Mouse (Mus musculus) liver, postnatal 0 days (tissue): Measurements from ENCODE around the gene Dph2. TPM values are rescaled to one million over a fixed set of nuclear protein-coding genes. Genes with fewer than 3 reads are reported as not detected.
A peak's percentile ranks its signal among the peaks of the same experiment; 100 is the strongest.

Experiments
- ATAC-seq: fragments of 200-750 bp; cut with Nextera tagmentation; 2 replicates; pipeline ENCODE4 v1.8.0; 2017; ENCODE audit warnings: mild to moderate bottlenecking, moderate library complexity
- DNase-seq: peaks from one replicate; pipeline ENCODE4 v3.0.0-alpha.2; 2016
- H3K27ac ChIP-seq: fragments of 300-500 bp; sonication (generic); 2 replicates; pipeline ENCODE4 v1.5.1; 2014; ENCODE audit warnings: antibody characterized with exemption, moderate library complexity, mild to moderate bottlenecking, low read depth
- H3K27me3 ChIP-seq: fragments of 300-500 bp; sonication (generic); 2 replicates; pipeline ENCODE4 v1.6.1; 2014; ENCODE audit warnings: low read length, control low read depth, mixed read lengths; ENCODE audit not compliant: insufficient read depth
- H3K36me3 ChIP-seq: fragments of 300-500 bp; sonication (generic); replicated peaks from 2 replicates; pipeline ENCODE4 v1.6.1; 2014; ENCODE audit warnings: mild to moderate bottlenecking, control low read depth, low read length, moderate library complexity, mixed read lengths; ENCODE audit not compliant: insufficient read depth
- H3K4me1 ChIP-seq: fragments of 300-500 bp; sonication (generic); 2 replicates; pipeline ENCODE4 v1.6.1; 2014; ENCODE audit warnings: antibody characterized with exemption, mild to moderate bottlenecking, control low read depth; ENCODE audit not compliant: insufficient read depth
- H3K4me2 ChIP-seq: fragments of 300-500 bp; sonication (generic); 2 replicates; pipeline ENCODE4 v1.6.1; 2014; ENCODE audit warnings: low read depth, mild to moderate bottlenecking, low read length, moderate library complexity, mixed read lengths
- H3K4me3 ChIP-seq: fragments of 300-500 bp; sonication (generic); 2 replicates; pipeline ENCODE4 v1.5.1; 2014; ENCODE audit warnings: low read depth, low read length
- H3K9ac ChIP-seq: fragments of 300-500 bp; sonication (generic); replicated peaks from 2 replicates; pipeline ENCODE4 v1.6.1; 2014; ENCODE audit warnings: mild to moderate bottlenecking, moderate library complexity
- H3K9me3 ChIP-seq: fragments of 300-500 bp; sonication (generic); 2 replicates; pipeline ENCODE4 v1.6.1; 2016; ENCODE audit warnings: mild to moderate bottlenecking, control low read depth, low read length, mixed read lengths
- CTCF ChIP-seq: sonication (generic); IDR thresholded peaks from 2 replicates; pipeline ENCODE4 v1.5.1; 2016; ENCODE audit warnings: antibody characterized with exemption, low read depth
- EP300 ChIP-seq: IDR thresholded peaks from 2 replicates; pipeline ENCODE4 v1.6.1; 2016; ENCODE audit warnings: antibody characterized with exemption, low read depth, mild to moderate bottlenecking
- WGBS: fragments of 180-500 bp; shearing (Covaris S2); extraction: QIAGEN DNeasy Blood & Tissue Kit; methylation state at CpG from one replicate; pipeline ENCODE4 v1.1.7; 2014; ENCODE audit not compliant: insufficient replicate concordance; 5-methylcytosine and 5-hydroxymethylcytosine counted together
- polyA plus RNA-seq: library from polyadenylated mRNA; unstranded; fragments of >200 nt; fragmentation: Nextera tagmentation; extraction: Ambion mirVana; gene quantifications from 2 replicates; pipeline ENCODE4 v1.2.1, GENCODE M21; 2015

Gene Dph2
- polyA plus RNA-seq, 1 experiment from 2014 or later, result 4.5 TPM

- Histone ChIP-seq H3K4me2 (peak within 1 kb of the TSS; percentile 50), H3K36me3 (peaks cover 9% of the 10 kb centered on the region; the same call in 1 of the 2 replicates), H3K4me3 (no peak within 1 kb of the TSS), H3K9ac (no peak within 1 kb of the TSS; the same call in 1 of the 2 replicates), H3K27ac (no peak within 1 kb of the TSS), H3K27me3 (peaks cover 7% of the 10 kb centered on the region; the same call in 1 of the 2 replicates), H3K9me3 (no peaks in the 10 kb centered on the region), H3K4me1 (peaks cover 6% of the 10 kb centered on the region)
- ATAC-seq, result peak; percentile 49
- WGBS, result 20% methylated on average over 14 of the region's 14 CpGs
- DNase-seq, result peak; percentile 60
- no peak for TF ChIP-seq EP300
These were observed 19.4 kb downstream of the Dph2 start, which contains the start of gene Ccdc24 for GRCm38 (mm10) chr4:117872471-117872886. Ccdc24 (minus strand) TSS chr4:117872557.

DNA sequence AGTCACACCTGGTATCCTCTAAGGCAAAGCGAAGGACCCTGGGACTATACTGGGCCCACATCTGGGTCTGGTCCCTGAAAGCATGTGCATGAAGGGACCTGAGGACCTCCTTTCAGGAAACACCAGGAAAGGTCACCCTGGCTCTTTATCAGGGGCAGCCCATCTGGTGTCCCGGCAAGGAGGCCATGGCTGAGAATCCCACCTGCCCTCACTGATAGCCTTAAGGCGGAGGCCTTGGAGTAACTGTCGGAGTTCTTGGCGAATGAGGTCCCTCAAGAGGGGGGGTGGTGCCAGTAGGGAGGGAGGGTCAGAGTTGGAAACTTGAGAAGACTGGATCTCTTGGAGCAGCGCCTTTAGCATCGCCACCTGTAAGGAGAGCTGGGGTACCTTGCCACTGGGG is 20.0 kb downstream of the Dph2 start:
- Histone ChIP-seq H3K27ac (no peak overlapping the region), H3K9me3 (no peaks in the 10 kb centered on the region), H3K4me2 (no peak overlapping the region), H3K4me1 (peaks cover 6% of the 10 kb centered on the region), H3K9ac (no peak overlapping the region), H3K27me3 (peaks cover 12% of the 10 kb centered on the region; the same call in 1 of the 2 replicates), H3K36me3 (peaks cover 16% of the 10 kb centered on the region; the same call in 1 of the 2 replicates), H3K4me3 (no peak overlapping the region)
- WGBS, result 53% methylated on average over 7 of the region's 7 CpGs
- DNase-seq, result no peak
- ATAC-seq, result 0 out of 2 replicates have a peak, but pooled peaks have one; percentile 7
- TF ChIP-seq EP300, result no peak
- no peak for TF ChIP-seq CTCF

GRCm38 (mm10) chr4:117870437-117870836 is 21.4 kb downstream of the Dph2 start:
- no peak for ATAC-seq
- WGBS, result 64% methylated on average over 1 of the region's 1 CpGs
- H3K36me3 ChIP-seq, result peaks cover 26% of the 10 kb centered on the region
- H3K4me1 ChIP-seq, result peaks cover 9% of the 10 kb centered on the region
- DNase-seq, result no peak
- H3K9ac ChIP-seq, result no peak overlapping the region
- H3K27me3 ChIP-seq, result peaks cover 12% of the 10 kb centered on the region; the same call in 1 of the 2 replicates
- TF ChIP-seq EP300 (no peak), CTCF (no peak)
- no peak overlapping the region for H3K4me2 ChIP-seq
- H3K4me3 ChIP-seq, result no peak overlapping the region
- no peak overlapping the region for H3K27ac ChIP-seq
- no peaks in the 10 kb centered on the region for H3K9me3 ChIP-seq

DNA sequence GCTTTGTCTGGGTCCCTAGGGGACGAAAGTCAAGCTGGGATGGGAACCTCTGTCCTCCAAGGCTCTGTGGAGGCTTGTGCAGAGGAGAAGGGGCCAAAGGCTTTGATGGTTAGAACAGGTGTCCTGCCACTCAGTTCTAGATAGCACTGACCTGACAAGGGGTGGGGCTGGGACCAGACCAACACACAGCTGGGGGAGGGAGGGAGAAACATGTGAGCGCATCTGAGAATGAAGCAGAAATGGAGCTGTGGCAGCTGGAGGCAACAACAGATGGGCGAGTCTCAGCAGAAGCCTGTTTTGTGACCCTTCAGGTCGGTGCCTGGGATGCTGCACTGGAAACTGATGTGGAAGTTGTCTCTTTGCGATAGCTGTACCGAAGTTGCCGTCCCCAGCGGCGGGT is 22.5 kb downstream of the Dph2 start:
- Histone ChIP-seq H3K36me3 (peaks cover 35% of the 10 kb centered on the region), H3K4me2 (no peak overlapping the region), H3K4me3 (no peak overlapping the region), H3K9ac (no peak overlapping the region), H3K9me3 (no peaks in the 10 kb centered on the region), H3K27ac (no peak overlapping the region), H3K27me3 (peaks cover 12% of the 10 kb centered on the region; the same call in 1 of the 2 replicates), H3K4me1 (peaks cover 9% of the 10 kb centered on the region)
- 78% methylated on average over 9 of the region's 9 CpGs for WGBS
- TF ChIP-seq EP300 (no peak), CTCF (no peak)
- DNase-seq, result no peak
- no peak for ATAC-seq

DNA sequence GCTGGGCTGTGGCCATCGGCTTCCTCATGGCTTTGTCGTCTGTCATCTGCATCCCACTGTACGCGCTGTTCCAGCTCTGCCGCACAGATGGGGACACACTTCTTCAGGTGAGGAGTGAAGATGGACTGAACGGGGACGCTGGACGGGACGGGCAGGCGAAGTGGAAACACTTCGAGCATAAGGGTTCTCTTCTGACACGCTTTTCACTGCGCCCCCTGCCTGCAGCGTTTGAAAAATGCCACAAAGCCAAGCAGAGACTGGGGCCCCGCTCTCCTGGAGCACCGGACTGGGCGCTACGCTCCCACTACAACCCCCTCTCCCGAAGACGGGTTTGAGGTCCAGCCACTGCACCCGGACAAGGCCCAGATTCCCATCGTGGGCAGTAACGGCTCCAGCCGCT is 24.0 kb downstream of the Dph2 start:
- Histone ChIP-seq H3K4me2 (peak overlapping the region; percentile 26; the same call in 1 of the 2 replicates), H3K9me3 (no peaks in the 10 kb centered on the region), H3K4me1 (peaks cover 9% of the 10 kb centered on the region), H3K4me3 (no peak overlapping the region), H3K27ac (no peak overlapping the region), H3K9ac (no peak overlapping the region), H3K36me3 (peaks cover 46% of the 10 kb centered on the region), H3K27me3 (peaks cover 12% of the 10 kb centered on the region; the same call in 1 of the 2 replicates)
- peak; percentile 44 for ATAC-seq
- no peak for TF ChIP-seq EP300
- peak; percentile 83 for TF ChIP-seq CTCF
- 17% methylated on average over 24 of the region's 24 CpGs for WGBS
- DNase-seq, result peak; percentile 78

DNA sequence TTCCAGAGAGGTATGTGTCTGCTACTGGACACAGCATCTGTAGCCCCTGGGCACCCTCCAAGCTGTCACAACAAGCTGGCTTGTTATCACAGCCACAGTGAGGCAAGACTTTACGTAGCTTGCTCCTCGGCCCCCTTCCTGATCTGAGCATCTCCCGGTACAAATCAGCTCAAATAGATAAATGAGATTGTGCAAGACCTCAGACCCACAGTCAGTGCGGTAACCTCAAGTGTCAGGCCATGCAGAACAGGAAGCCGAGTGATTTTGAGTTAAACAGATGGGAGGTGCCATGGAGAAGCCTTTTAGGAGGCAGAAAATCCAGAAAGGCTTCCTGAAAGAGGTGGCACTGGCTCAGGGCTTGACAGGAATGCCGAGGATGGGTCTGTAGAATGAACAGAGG is 24.8 kb downstream of the Dph2 start:
- H3K4me3 ChIP-seq, result no peak overlapping the region
- no peak for DNase-seq
- H3K36me3 ChIP-seq, result peaks cover 48% of the 10 kb centered on the region
- H3K9ac ChIP-seq, result no peak overlapping the region
- H3K27ac ChIP-seq, result no peak overlapping the region
- H3K4me2 ChIP-seq, result no peak overlapping the region
- TF ChIP-seq EP300 (no peak), CTCF (no peak)
- 25% methylated on average over 6 of the region's 6 CpGs for WGBS
- H3K9me3 ChIP-seq, result no peaks in the 10 kb centered on the region
- ATAC-seq, result no peak
- peaks cover 12% of the 10 kb centered on the region; the same call in 1 of the 2 replicates for H3K27me3 ChIP-seq
- H3K4me1 ChIP-seq, result peaks cover 5% of the 10 kb centered on the region
